In genomic region chr8:84203975-84204772, GRCm38 (mm10) we compare ENCODE assay signal across 8 mouse cellular contexts. TPM values are rescaled to one million over a fixed set of nuclear protein-coding genes. Genes with fewer than 3 reads are reported as not detected.
DNase-seq lines count a peak whose midpoint lies in the region; ATAC-seq and TF ChIP-seq lines count a peak whose summit lies in the region.

No protein-coding gene starts in this region.

- H3K4me1 ChIP-seq in bone marrow macrophage, adult 2 months (ENCODE audit: control insufficient read depth, insufficient read depth, low read length) = peaks cover 45% of the 10 kb centered on the region
- peaks cover 27% of the 10 kb centered on the region for H3K4me1 ChIP-seq in heart, adult 2 months (ENCODE audit: control insufficient read depth, insufficient read depth, low read length)
- H3K4me1 ChIP-seq in lung, embryonic 14.5 days (ENCODE audit: insufficient read depth) = peaks cover 36% of the 10 kb centered on the region

- peak; percentile 25 for ATAC-seq in lung, embryonic 14.5 days (ENCODE audit: insufficient read depth)
- peak; percentile 28 for ATAC-seq in neutrophil, adult 5-6 weeks (ENCODE audit: extremely low read depth, insufficient number of reproducible peaks, low FRiP score, poor library complexity, severe bottlenecking)

- H3K9ac ChIP-seq in heart, adult 2 months (ENCODE audit: low read depth, low read length) = peak overlapping the region; percentile 99
- H3K9ac ChIP-seq in lung, embryonic 14.5 days = peak overlapping the region; percentile 72

- H3K79me2 ChIP-seq in heart, adult 2 months (replicated peaks; ENCODE audit: control insufficient read depth, insufficient read depth, low read length) = peaks cover 7% of the 10 kb centered on the region

- peak; percentile 70 for TF ChIP-seq CTCF in layer of hippocampus, adult 2 months (conservative IDR thresholded peaks at IDR 0.05)
- no peak for TF ChIP-seq CTCF in bone marrow macrophage, adult 2 months (IDR thresholded peaks at IDR 0.05; ENCODE audit: low read depth, low read length)
- peak; percentile 71 for TF ChIP-seq CTCF in heart, adult 2 months (IDR thresholded peaks at IDR 0.05)
- TF ChIP-seq CTCF in lung, embryonic 14.5 days (IDR thresholded peaks at IDR 0.05; ENCODE audit: low read depth) = peak; percentile 44

- H3K36me3 ChIP-seq in heart, adult 2 months (ENCODE audit: control insufficient read depth, insufficient read depth, low read length) = peaks cover 37% of the 10 kb centered on the region
- H3K36me3 ChIP-seq in lung, embryonic 14.5 days (ENCODE audit: insufficient read depth) = peaks cover 31% of the 10 kb centered on the region

- 23% methylated on average over 13 of the region's 13 CpGs for WGBS in heart, adult 2 months
- WGBS in lung, embryonic 14.5 days = 39% methylated on average over 13 of the region's 13 CpGs

- intact Hi-C loops in heart, adult 2 months (cut with DNase I) = loop anchor here (1.0 kb wide), 1 partner anchor 15 kb away; no protein-coding TSS in a partner anchor

- DNase-seq in layer of hippocampus, adult 2 months (ENCODE audit: low spot score in 2 of 2) = no peak
- no peak for DNase-seq in layer of hippocampus, postnatal 36 days
- peak; percentile 88 to 92 for DNase-seq in heart, adult 2 months
- DNase-seq in kidney, adult 11 months = peak; percentile 82
- peak; percentile 73 for DNase-seq in lung, embryonic 14.5 days
- no peak for DNase-seq in right cerebral cortex, adult 2 months (ENCODE audit: low spot score in 2 of 2)

- H3K4me3 ChIP-seq in layer of hippocampus, adult 2 months = peak overlapping the region; percentile 65
- peak overlapping the region; percentile 94 for H3K4me3 ChIP-seq in bone marrow macrophage, adult 2 months (ENCODE audit: insufficient read depth, low read length)
- peak overlapping the region; percentile 94 for H3K4me3 ChIP-seq in heart, adult 2 months
- H3K4me3 ChIP-seq in lung, embryonic 14.5 days (ENCODE audit: low read depth, low read length) = peak overlapping the region; percentile 77

- H3K9me3 ChIP-seq in lung, embryonic 14.5 days (ENCODE audit: low read depth, low read length) = no peaks in the 10 kb centered on the region

- no peak for TF ChIP-seq POLR2A in bone marrow macrophage, adult 2 months (IDR thresholded peaks at IDR 0.05; ENCODE audit: borderline replicate concordance, low read depth, low read length)
- TF ChIP-seq POLR2A in heart, adult 2 months (IDR thresholded peaks at IDR 0.05; ENCODE audit: insufficient read depth, low read depth, low read length) = peak; percentile 84

- H3K4me2 ChIP-seq in lung, embryonic 14.5 days = peak overlapping the region; percentile 94

- peak; percentile 98 for TF ChIP-seq EP300 in heart, adult 2 months (IDR thresholded peaks at IDR 0.05; ENCODE audit: insufficient read depth, low read depth, low read length)

- H3K27ac ChIP-seq in layer of hippocampus, adult 2 months = peak overlapping the region; percentile 98
- peak overlapping the region; percentile 98 for H3K27ac ChIP-seq in bone marrow macrophage, adult 2 months (ENCODE audit: insufficient read depth, low read depth, low read length)
- peak overlapping the region; percentile 99 for H3K27ac ChIP-seq in heart, adult 2 months
- peak overlapping the region; percentile 98 for H3K27ac ChIP-seq in lung, embryonic 14.5 days (ENCODE audit: low read depth)

- H3K27me3 ChIP-seq in heart, adult 2 months (ENCODE audit: control insufficient read depth, insufficient read depth, low read length) = no peaks in the 10 kb centered on the region
- H3K27me3 ChIP-seq in lung, embryonic 14.5 days (ENCODE audit: insufficient read depth, low read length) = no peaks in the 10 kb centered on the region

RNA-seq across cellular contexts. Expression of gene Nanos3, which starts 19.2 kb away (rescaled TPM):
- 1 to 10 TPM; 2.6 to 5.0 TPM for total RNA-seq in layer of hippocampus, adult 2 months (2021)
- total RNA-seq in layer of hippocampus, postnatal 36 days (2021) = 1 to 10 TPM; 2.2 to 4.9 TPM
- not detected in 2 replicates for polyA plus RNA-seq in bone marrow macrophage, adult 2 months (2012; ENCODE audit: insufficient read depth, insufficient read length, missing spikeins)
- total RNA-seq in heart, adult 2 months (2021) = 1 to 10 TPM in 1 of 2 experiments, not detected in 1; 1.9 TPM
- 0.61 TPM in 1 of 2 replicates, not detected in the other for polyA plus RNA-seq in heart, adult 2 months (2012; rRNA removed)
- polyA plus RNA-seq in lung, embryonic 14.5 days (2014; fragmentation: Nextera tagmentation; extraction: Ambion mirVana) = 2.8 and 4.2 TPM in 2 replicates
- not detected in 2 replicates for total RNA-seq in neutrophil, adult 5-6 weeks (2017)

RNA-seq across cellular contexts. Expression of gene Zswim4, which starts 32.7 kb away (rescaled TPM):
- total RNA-seq in layer of hippocampus, adult 2 months (2021) = 10 to 100 TPM; 18.0 to 19.3 TPM
- 10 to 100 TPM; 16.8 to 18.1 TPM for total RNA-seq in layer of hippocampus, postnatal 36 days (2021)
- 9.4 and 10.9 TPM in 2 replicates for polyA plus RNA-seq in bone marrow macrophage, adult 2 months (2012; ENCODE audit: insufficient read depth, insufficient read length, missing spikeins)
- 1 to 10 TPM; 6.8 to 8.2 TPM for total RNA-seq in heart, adult 2 months (2021)
- 7.6 and 10.4 TPM in 2 replicates for polyA plus RNA-seq in heart, adult 2 months (2012; rRNA removed)
- polyA plus RNA-seq in lung, embryonic 14.5 days (2014; fragmentation: Nextera tagmentation; extraction: Ambion mirVana) = 13.9 and 14.4 TPM in 2 replicates
- total RNA-seq in neutrophil, adult 5-6 weeks (2017) = 23.6 and 28.4 TPM in 2 replicates

RNA-seq across cellular contexts. Expression of gene D8Ertd738e, which starts 45.3 kb away (rescaled TPM):
- total RNA-seq in layer of hippocampus, adult 2 months (2021) = 100 to 1,000 TPM; 143 to 146 TPM
- total RNA-seq in layer of hippocampus, postnatal 36 days (2021) = 100 to 1,000 TPM; 131 to 145 TPM
- 164 and 172 TPM in 2 replicates for polyA plus RNA-seq in bone marrow macrophage, adult 2 months (2012; ENCODE audit: insufficient read depth, insufficient read length, missing spikeins)
- 100 to 1,000 TPM; 206 to 249 TPM for total RNA-seq in heart, adult 2 months (2021)
- polyA plus RNA-seq in heart, adult 2 months (2012; rRNA removed) = 144 and 158 TPM in 2 replicates
- polyA plus RNA-seq in lung, embryonic 14.5 days (2014; fragmentation: Nextera tagmentation; extraction: Ambion mirVana) = 377 and 384 TPM in 2 replicates
- total RNA-seq in neutrophil, adult 5-6 weeks (2017) = 130 and 147 TPM in 2 replicates

RNA-seq across cellular contexts. Expression of gene Mri1, which starts 53.0 kb away (rescaled TPM):
- total RNA-seq in layer of hippocampus, adult 2 months (2021) = 10 to 100 TPM; 19.0 to 21.9 TPM
- 10 to 100 TPM; 15.1 to 16.2 TPM for total RNA-seq in layer of hippocampus, postnatal 36 days (2021)
- 10.0 and 11.6 TPM in 2 replicates for polyA plus RNA-seq in bone marrow macrophage, adult 2 months (2012; ENCODE audit: insufficient read depth, insufficient read length, missing spikeins)
- total RNA-seq in heart, adult 2 months (2021) = 10 to 100 TPM; 10.8 to 12.0 TPM
- polyA plus RNA-seq in heart, adult 2 months (2012; rRNA removed) = 13.6 and 20.8 TPM in 2 replicates
- 67.4 and 72.8 TPM in 2 replicates for polyA plus RNA-seq in lung, embryonic 14.5 days (2014; fragmentation: Nextera tagmentation; extraction: Ambion mirVana)
- 11.9 and 19.9 TPM in 2 replicates for total RNA-seq in neutrophil, adult 5-6 weeks (2017)

RNA-seq across cellular contexts. Expression of gene 4930432K21Rik, which starts 56.3 kb away (rescaled TPM):
- total RNA-seq in layer of hippocampus, adult 2 months (2021) = 1 to 10 TPM; 2.1 to 2.9 TPM
- 1 to 10 TPM; 1.7 to 1.8 TPM for total RNA-seq in layer of hippocampus, postnatal 36 days (2021)
- 0.49 and 1.2 TPM in 2 replicates for polyA plus RNA-seq in bone marrow macrophage, adult 2 months (2012; ENCODE audit: insufficient read depth, insufficient read length, missing spikeins)
- under 1 TPM; 0.26 to 0.30 TPM for total RNA-seq in heart, adult 2 months (2021)
- 0.29 and 0.55 TPM in 2 replicates for polyA plus RNA-seq in heart, adult 2 months (2012; rRNA removed)
- polyA plus RNA-seq in lung, embryonic 14.5 days (2014; fragmentation: Nextera tagmentation; extraction: Ambion mirVana) = 0.66 and 0.99 TPM in 2 replicates
- total RNA-seq in neutrophil, adult 5-6 weeks (2017) = 0.93 and 2.7 TPM in 2 replicates

Comparison
In these comparisons a context has a peak if more than half of its experiments do, and no peak if none do; other contexts are left out.
1. DNase-seq: peak in heart, adult 2 months (2 of 2), kidney, adult 11 months (single experiment) and lung, embryonic 14.5 days (single experiment); none in layer of hippocampus, adult 2 months (0 of 2), layer of hippocampus, postnatal 36 days (0 of 2) and right cerebral cortex, adult 2 months (0 of 2).
2. Peak in every context shown above with its lines, with median percentiles within 50 percentile points of each other: H3K27ac ChIP-seq and H3K4me3 ChIP-seq.